Mouse (Mus musculus) limb, embryonic 15.5 days (tissue): ENCODE measurements around the gene Cytip. TPM values are rescaled to one million over a fixed set of nuclear protein-coding genes. Genes with fewer than 3 reads are reported as not detected.
"Not testable (repeated sequence)": the region's sequence is repeated elsewhere in the genome, so short reads cannot be mapped to it uniquely, and the experiment has no call there.

Experiments used
- ATAC-seq: fragments of 200-750 bp; cut with Nextera tagmentation; 2 replicates; pipeline ENCODE4 v1.8.0; 2017; ENCODE audit warnings: low read depth, moderate TSS enrichment; ENCODE audit not compliant: insufficient number of reproducible peaks, low FRiP score, low TSS enrichment
- H3K27ac ChIP-seq: fragments of 300-500 bp; sonication (generic); 2 replicates; pipeline ENCODE4 v1.5.1; 2015; ENCODE audit warnings: moderate library complexity, mild to moderate bottlenecking, inconsistent platforms
- H3K27me3 ChIP-seq: fragments of 300-500 bp; sonication (generic); 2 replicates; pipeline ENCODE4 v1.6.1; 2015; ENCODE audit warnings: inconsistent platforms
- H3K36me3 ChIP-seq: fragments of 300-500 bp; sonication (generic); 2 replicates; pipeline ENCODE4 v1.6.1; 2015; ENCODE audit warnings: inconsistent platforms
- H3K4me1 ChIP-seq: fragments of 300-500 bp; sonication (generic); 2 replicates; pipeline ENCODE4 v1.6.1; 2015; ENCODE audit warnings: inconsistent platforms
- H3K4me2 ChIP-seq: fragments of 300-500 bp; sonication (generic); 2 replicates; pipeline ENCODE4 v1.6.1; 2015; ENCODE audit warnings: mild to moderate bottlenecking, inconsistent platforms
- H3K4me3 ChIP-seq: fragments of 300-500 bp; sonication (generic); 2 replicates; pipeline ENCODE4 v1.5.1; 2015; ENCODE audit warnings: mild to moderate bottlenecking, inconsistent platforms
- H3K9ac ChIP-seq: fragments of 300-500 bp; sonication (generic); 2 replicates; pipeline ENCODE4 v1.6.1; 2015; ENCODE audit warnings: inconsistent platforms
- H3K9me3 ChIP-seq: fragments of 300-500 bp; sonication (generic); 2 replicates; pipeline ENCODE4 v1.6.1; 2016; ENCODE audit warnings: inconsistent platforms
- WGBS: fragments of 180-500 bp; shearing (Covaris S2); methylation state at CpG from one replicate; pipeline ENCODE4 v1.1.7; 2015; 5-methylcytosine and 5-hydroxymethylcytosine counted together
- polyA plus RNA-seq: library from polyadenylated mRNA; unstranded; fragments of >200 nt; fragmentation: Nextera tagmentation; extraction: Ambion mirVana; gene quantifications from 2 replicates; pipeline ENCODE4 v1.2.1, GENCODE M21; 2015

The Cytip gene
- polyA plus RNA-seq, 1 experiment from 2014 or later, result 2.8 TPM

GRCm38 (mm10) chr2:58140531-58140930 lies 54.8 kb downstream of the Cytip start:
- H3K27me3 ChIP-seq, result no peaks in the 10 kb centered on the region
- WGBS, result 68% methylated on average over 1 of the region's 1 CpGs
- no peak for ATAC-seq
- no peak overlapping the region for H3K9ac ChIP-seq
- H3K9me3 ChIP-seq, result no peaks in the 10 kb centered on the region
- no peaks in the 10 kb centered on the region; the same call in 1 of the 2 replicates for H3K4me1 ChIP-seq
- H3K36me3 ChIP-seq, result no peaks in the 10 kb centered on the region
- no peak overlapping the region for H3K27ac ChIP-seq
- no peak overlapping the region for H3K4me3 ChIP-seq
- H3K4me2 ChIP-seq, result no peak overlapping the region

GRCm38 (mm10) chr2:58138611-58139010 lies 56.7 kb downstream of the Cytip start:
- H3K9me3 ChIP-seq, result no peaks in the 10 kb centered on the region
- no peak overlapping the region for H3K27ac ChIP-seq
- H3K4me3 ChIP-seq, result no peak overlapping the region
- H3K4me1 ChIP-seq, result no peaks in the 10 kb centered on the region; the same call in 1 of the 2 replicates
- no peak overlapping the region for H3K9ac ChIP-seq
- no peak for ATAC-seq
- H3K36me3 ChIP-seq, result no peaks in the 10 kb centered on the region
- no peaks in the 10 kb centered on the region for H3K27me3 ChIP-seq
- no peak overlapping the region for H3K4me2 ChIP-seq
- 81% methylated on average over 5 of the region's 5 CpGs for WGBS

- no peaks in the 10 kb centered on the region; the same call in 1 of the 2 replicates for H3K4me1 ChIP-seq
- 83% methylated on average over 7 of the region's 7 CpGs for WGBS
Observed at GRCm38 (mm10) chr2:58137676-58138075, 57.7 kb downstream of the Cytip start.

GRCm38 (mm10) chr2:58136526-58136925 lies 58.8 kb downstream of the Cytip start:
- no peaks in the 10 kb centered on the region for H3K36me3 ChIP-seq

More at GRCm38 (mm10) chr2:58137676-58138075, 57.7 kb downstream of the Cytip start:
- Histone ChIP-seq H3K27ac (no peak overlapping the region), H3K4me3 (no peak overlapping the region), H3K27me3 (no peaks in the 10 kb centered on the region), H3K9ac (no peak overlapping the region), H3K9me3 (no peaks in the 10 kb centered on the region), H3K4me2 (no peak overlapping the region), H3K36me3 (no peaks in the 10 kb centered on the region)
- ATAC-seq, result no peak

GRCm38 (mm10) chr2:58135061-58135463 lies 60.3 kb downstream of the Cytip start:
- Histone ChIP-seq H3K27me3 (no peaks in the 10 kb centered on the region), H3K4me2 (no peak overlapping the region), H3K4me1 (no peaks in the 10 kb centered on the region; the same call in 1 of the 2 replicates), H3K9ac (no peak overlapping the region), H3K27ac (no peak overlapping the region), H3K36me3 (no peaks in the 10 kb centered on the region), H3K4me3 (no peak overlapping the region), H3K9me3 (no peaks in the 10 kb centered on the region)
- no peak for ATAC-seq
- 42% methylated on average over 2 of the region's 2 CpGs for WGBS

More at GRCm38 (mm10) chr2:58136526-58136925, 58.8 kb downstream of the Cytip start:
- Histone ChIP-seq H3K4me2 (no peak overlapping the region), H3K27me3 (no peaks in the 10 kb centered on the region), H3K27ac (no peak overlapping the region), H3K4me3 (no peak overlapping the region), H3K9ac (no peak overlapping the region), H3K4me1 (no peaks in the 10 kb centered on the region; the same call in 1 of the 2 replicates), H3K9me3 (no peaks in the 10 kb centered on the region)
- WGBS, result 88% methylated on average over 4 of the region's 4 CpGs
- no peak for ATAC-seq

GRCm38 (mm10) chr2:58132597-58132996 lies 62.7 kb downstream of the Cytip start:
- no peak overlapping the region for H3K27ac ChIP-seq
- H3K9me3 ChIP-seq, result no peaks in the 10 kb centered on the region
- no peaks in the 10 kb centered on the region for H3K27me3 ChIP-seq
- H3K4me3 ChIP-seq, result no peak overlapping the region
- 65% methylated on average over 2 of the region's 2 CpGs for WGBS
- no peak for ATAC-seq
- H3K9ac ChIP-seq, result no peak overlapping the region
- H3K36me3 ChIP-seq, result no peaks in the 10 kb centered on the region
- no peaks in the 10 kb centered on the region; the same call in 1 of the 2 replicates for H3K4me1 ChIP-seq
- H3K4me2 ChIP-seq, result no peak overlapping the region

GRCm38 (mm10) chr2:58129903-58130302 lies 65.4 kb downstream of the Cytip start:
- H3K4me3 ChIP-seq, result no peak overlapping the region
- H3K36me3 ChIP-seq, result no peaks in the 10 kb centered on the region
- H3K27ac ChIP-seq, result no peak overlapping the region
- ATAC-seq, result no peak
- no peak overlapping the region for H3K4me2 ChIP-seq
- H3K9ac ChIP-seq, result no peak overlapping the region
- H3K9me3 ChIP-seq, result no peaks in the 10 kb centered on the region
- no peaks in the 10 kb centered on the region for H3K27me3 ChIP-seq
- H3K4me1 ChIP-seq, result no peaks in the 10 kb centered on the region
- WGBS, result 80% methylated on average over 5 of the region's 5 CpGs

- Histone ChIP-seq H3K4me2 (no peak overlapping the region), H3K36me3 (no peaks in the 10 kb centered on the region), H3K27me3 (no peaks in the 10 kb centered on the region), H3K27ac (no peak overlapping the region), H3K9me3 (no peaks in the 10 kb centered on the region), H3K4me1 (no peaks in the 10 kb centered on the region), H3K4me3 (no peak overlapping the region), H3K9ac (no peak overlapping the region)
- 81% methylated on average over 4 of the region's 4 CpGs for WGBS
- no peak for ATAC-seq
Observed at GRCm38 (mm10) chr2:58111105-58111504, 84.2 kb downstream of the Cytip start.

GRCm38 (mm10) chr2:58107887-58108286 lies 87.4 kb downstream of the Cytip start:
- ATAC-seq, H3K9me3 ChIP-seq, H3K36me3 ChIP-seq, H3K27ac ChIP-seq, H3K9ac ChIP-seq, H3K4me1 ChIP-seq, H3K4me3 ChIP-seq, H3K27me3 ChIP-seq, H3K4me2 ChIP-seq: not testable (repeated sequence)
- 82% methylated on average over 16 of the region's 16 CpGs for WGBS

GRCm38 (mm10) chr2:58107046-58107445 lies 88.3 kb downstream of the Cytip start:
- Histone ChIP-seq H3K9ac (no peak overlapping the region), H3K36me3 (no peaks in the 10 kb centered on the region), H3K4me2 (no peak overlapping the region), H3K4me1 (no peaks in the 10 kb centered on the region), H3K27ac (no peak overlapping the region), H3K9me3 (no peaks in the 10 kb centered on the region), H3K27me3 (no peaks in the 10 kb centered on the region), H3K4me3 (no peak overlapping the region)
- no peak for ATAC-seq
- whole genome bisulfite sequencing, result 82% methylated on average over 6 of the region's 6 CpGs

GRCm38 (mm10) chr2:58094818-58095217 lies 100.5 kb downstream of the Cytip start:
- 40% methylated on average over 1 of the region's 1 CpGs for WGBS
- Histone ChIP-seq H3K9ac (no peak overlapping the region), H3K27me3 (no peaks in the 10 kb centered on the region), H3K36me3 (no peaks in the 10 kb centered on the region), H3K4me3 (no peak overlapping the region), H3K27ac (no peak overlapping the region), H3K9me3 (no peaks in the 10 kb centered on the region), H3K4me1 (no peaks in the 10 kb centered on the region), H3K4me2 (no peak overlapping the region)
- no peak for ATAC-seq

GRCm38 (mm10) chr2:58086420-58086819 lies 108.9 kb downstream of the Cytip start:
- Histone ChIP-seq H3K4me1 (no peaks in the 10 kb centered on the region), H3K36me3 (no peaks in the 10 kb centered on the region), H3K4me3 (no peak overlapping the region), H3K27me3 (no peaks in the 10 kb centered on the region), H3K9ac (no peak overlapping the region), H3K4me2 (no peak overlapping the region), H3K27ac (no peak overlapping the region), H3K9me3 (no peaks in the 10 kb centered on the region)
- ATAC-seq, result no peak
- WGBS, result 89% methylated on average over 1 of the region's 1 CpGs

- H3K27ac ChIP-seq, result no peak overlapping the region
- no peaks in the 10 kb centered on the region for H3K27me3 ChIP-seq
- H3K9me3 ChIP-seq, result no peaks in the 10 kb centered on the region
- no peak overlapping the region for H3K4me3 ChIP-seq
- 45% methylated on average over 1 of the region's 1 CpGs for WGBS
- ATAC-seq, result no peak
- H3K36me3 ChIP-seq, result no peaks in the 10 kb centered on the region
- H3K9ac ChIP-seq, result no peak overlapping the region
- no peaks in the 10 kb centered on the region for H3K4me1 ChIP-seq
- no peak overlapping the region for H3K4me2 ChIP-seq
Observed at GRCm38 (mm10) chr2:58079849-58080248, 115.5 kb downstream of the Cytip start.
